Mouse (Mus musculus): Measurements from ENCODE around the gene Esp22.
"Not testable (repeated sequence)": the region's sequence is repeated elsewhere in the genome, so short reads cannot be mapped to it uniquely, and the experiment has no call there.

Gene Esp22

GRCm38 (mm10) chr17:39095034-39095433 is at the start of gene Esp22:
Gene Esp22 (plus strand): TSS chr17:39095334.
- in situ Hi-C loops (cut with MboI; ENCODE audit: low sequenced_read_pairs) = no loop called here

GRCm38 (mm10) chr17:39063641-39064040 is 31.5 kb upstream of the Esp22 start:
- in situ Hi-C loops (cut with MboI; ENCODE audit: low sequenced_read_pairs) = no loop called here

- in situ Hi-C loops (cut with MboI; ENCODE audit: low sequenced_read_pairs) = no loop called here
Measured at GRCm38 (mm10) chr17:39076937-39077336, 18.2 kb upstream of the Esp22 start, which contains the start of gene Esp23. Gene Esp23 (minus strand): TSS chr17:39077037.

- in situ Hi-C loops (cut with MboI; ENCODE audit: low sequenced_read_pairs) = not testable (repeated sequence)
Measured at GRCm38 (mm10) chr17:39107126-39107525, 12.0 kb downstream of the Esp22 start.

GRCm38 (mm10) chr17:39129156-39129555 is 34.0 kb downstream of the Esp22 start:
- in situ Hi-C loops (cut with MboI; ENCODE audit: low sequenced_read_pairs) = not testable (repeated sequence)

All from CH12F3 (cell line).